Mouse (Mus musculus): Measurements from ENCODE around the gene Spock2.

- TF ChIP-seq CTCF (IDR thresholded peaks at IDR 0.05 in 2 of 3, conservative IDR thresholded peaks at IDR 0.05 in 1 of 3; ENCODE audit: control insufficient read depth in 1 of 3, insufficient read depth in 1 of 3, low read depth in 2 of 3, low read length in 3 of 3, poor library complexity in 1 of 3, severe bottlenecking in 1 of 3) = no peak
- no peak for TF ChIP-seq POLR2A (IDR thresholded peaks at IDR 0.05; ENCODE audit: control insufficient read depth in 1 of 2, insufficient read depth in 1 of 2, low read depth in 1 of 2, low read length in 2 of 2, poor library complexity in 1 of 2)
- TF ChIP-seq ETS1 (IDR thresholded peaks at IDR 0.05; ENCODE audit: low read depth, low read length) = no peak
- no peak for TF ChIP-seq TCF12 (IDR thresholded peaks at IDR 0.05; ENCODE audit: low read depth, low read length)
These were observed 28.2 kb downstream of the Spock2 start for GRCm38 (mm10) chr10:60134201-60134600.
